Mouse (Mus musculus): ENCODE results near the gene Ep400. TPM values are rescaled to one million over a fixed set of nuclear protein-coding genes. Genes with fewer than 3 reads are reported as not detected.
A peak's percentile ranks its signal among the peaks of the same experiment; 100 is the strongest.

Ep400 gene
- total RNA-seq, 2 experiments from 2014 or later: 64.1 to 67.5 TPM

- DNase-seq: no peak
Observed at GRCm38 (mm10) chr5:110664041-110664440, 106.5 kb downstream of the Ep400 start.

- no peak for DNase-seq
Observed at GRCm38 (mm10) chr5:110659682-110660081, 110.8 kb downstream of the Ep400 start.

- DNase-seq: no peak
Observed at GRCm38 (mm10) chr5:110653686-110654085, 116.8 kb downstream of the Ep400 start.

GRCm38 (mm10) chr5:110652719-110653648 lies 117.5 kb downstream of the Ep400 start, which contains the start of the genes Noc4l and Ddx51:
Noc4l (minus strand) TSS chr5:110653417.
Ddx51 (plus strand) TSS chr5:110653451.
- DNase-seq: peak; percentile 97

- no peak for DNase-seq
Observed at GRCm38 (mm10) chr5:110646377-110646776, 124.1 kb downstream of the Ep400 start.

- DNase-seq: peak; percentile 79
Observed at GRCm38 (mm10) chr5:110639459-110639858, 131.1 kb downstream of the Ep400 start.

- DNase-seq: no peak
Observed at GRCm38 (mm10) chr5:110638306-110639074, 132.0 kb downstream of the Ep400 start.

- DNase-seq: no peak
Observed at GRCm38 (mm10) chr5:110635951-110636707, 134.4 kb downstream of the Ep400 start.

- DNase-seq: no peak
Observed at GRCm38 (mm10) chr5:110629525-110630120, 140.9 kb downstream of the Ep400 start.

- no peak for DNase-seq
Observed at GRCm38 (mm10) chr5:110628156-110628555, 142.4 kb downstream of the Ep400 start.

GRCm38 (mm10) chr5:110627351-110627750 lies 143.2 kb downstream of the Ep400 start:
- no peak for DNase-seq

- DNase-seq: no peak
Observed at GRCm38 (mm10) chr5:110624319-110624718, 146.2 kb downstream of the Ep400 start.

- DNase-seq: no peak
Observed at GRCm38 (mm10) chr5:110619226-110619625, 151.3 kb downstream of the Ep400 start.

Small RNAs within 50 kb of the gene (microRNA-seq; reads per million reads assigned to microRNA genes)
- gene Mir7026: 2.1 to 2.7 reads per million in 2 experiments

Other genes starting within 250 kb of the Ep400 start
- gene Galnt9, start 226.4 kb downstream of the Ep400 start, total RNA-seq (2021): not detected
- gene Noc4l, start 117.3 kb downstream of the Ep400 start, total RNA-seq (2021): 10 to 100 TPM; 19.3 to 21.0 TPM
- gene Ddx51, start 117.3 kb downstream of the Ep400 start, total RNA-seq (2021): 10 to 100 TPM; 11.3 to 13.4 TPM
- 10 to 100 TPM; 23.4 to 25.6 TPM for gene Pus1, start 9.9 kb upstream of the Ep400 start, total RNA-seq (2021)
- 10 to 100 TPM; 49.8 to 51.1 TPM for gene Ulk1, start 39.4 kb upstream of the Ep400 start, total RNA-seq (2021)
- gene Hscb, start 69.1 kb upstream of the Ep400 start, total RNA-seq (2021): 10 to 100 TPM; 12.4 to 13.1 TPM
- 1 to 10 TPM; 5.9 to 6.4 TPM for gene Chek2, start 69.3 kb upstream of the Ep400 start, total RNA-seq (2021)
- 10 to 100 TPM; 29.3 to 29.9 TPM for gene Ttc28, start 109.1 kb upstream of the Ep400 start, total RNA-seq (2021)